Mouse (Mus musculus) cerebellum, postnatal 4 days (tissue): ENCODE measurements at regions not wholly inside any gene's neighbourhood (a gene's known extent, or its start where the extent isn't known, plus 50 kb on each side); places are given as distances from the start of the nearest gene placed in this dataset.

Experiments
- DNase-seq, 2 experiments: peaks; one replicate each; pipeline ENCODE4 v3.0.0; 2022; ENCODE audit warnings: low spot score in 2 of 2, mixed read lengths in 1 of 2

- DNase-seq = no peak
Observed at GRCm38 (mm10) chr15:63553597-63553996, 291.4 kb downstream of the Gsdmc2 start.

- DNase-seq = peak in 1 of 2 experiments; percentile 44
Observed at GRCm38 (mm10) chr15:63532337-63533055, 312.5 kb downstream of the Gsdmc2 start.

DNA sequence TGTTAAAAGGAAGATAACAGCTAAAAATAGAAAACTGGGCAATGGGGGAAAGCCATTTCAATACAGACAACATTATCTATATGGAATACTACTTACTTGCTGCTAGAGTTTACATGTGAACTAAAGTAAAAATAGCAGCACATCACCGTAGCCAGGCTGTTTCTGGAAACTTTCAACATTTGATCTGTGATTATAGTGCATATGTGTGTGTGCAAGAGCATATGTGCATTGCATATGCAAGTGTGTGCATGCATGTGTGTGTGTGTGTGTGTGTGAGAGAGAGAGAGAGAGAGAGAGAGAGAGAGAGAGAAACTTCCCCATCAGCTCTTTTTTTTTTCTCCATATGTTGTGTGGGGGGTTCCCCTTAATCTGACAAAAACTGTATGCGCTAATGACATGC lies 317.7 kb downstream of the Gsdmc2 start:
- DNase-seq = no peak

GRCm38 (mm10) chr15:63526820-63527219 lies 318.2 kb downstream of the Gsdmc2 start:
- no peak for DNase-seq

- DNase-seq = no peak
Observed at GRCm38 (mm10) chr15:63517301-63517700, 327.7 kb downstream of the Gsdmc2 start.

DNA sequence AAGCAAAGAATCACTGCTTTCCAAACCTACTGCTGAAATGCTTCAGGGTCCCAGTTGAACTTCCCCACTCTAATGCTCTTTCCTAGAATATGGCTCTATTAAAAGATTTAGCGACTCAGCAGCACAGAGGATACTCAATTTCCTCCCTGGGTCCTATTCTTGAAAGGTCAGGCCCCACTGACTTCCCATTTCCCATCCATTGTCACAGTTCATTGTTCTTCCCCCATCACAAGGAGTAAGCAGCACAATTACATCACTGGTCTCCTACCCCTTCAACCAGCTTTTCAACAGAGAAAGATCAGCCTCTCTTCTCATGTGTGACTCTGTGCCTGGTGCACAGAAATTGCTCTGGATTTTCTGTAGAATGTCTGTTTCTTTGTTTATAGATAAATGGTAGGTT lies 344.5 kb downstream of the Gsdmc2 start:
- no peak for DNase-seq

- no peak for DNase-seq
Observed at GRCm38 (mm10) chr15:63498483-63498882, 346.5 kb downstream of the Gsdmc2 start.

DNA sequence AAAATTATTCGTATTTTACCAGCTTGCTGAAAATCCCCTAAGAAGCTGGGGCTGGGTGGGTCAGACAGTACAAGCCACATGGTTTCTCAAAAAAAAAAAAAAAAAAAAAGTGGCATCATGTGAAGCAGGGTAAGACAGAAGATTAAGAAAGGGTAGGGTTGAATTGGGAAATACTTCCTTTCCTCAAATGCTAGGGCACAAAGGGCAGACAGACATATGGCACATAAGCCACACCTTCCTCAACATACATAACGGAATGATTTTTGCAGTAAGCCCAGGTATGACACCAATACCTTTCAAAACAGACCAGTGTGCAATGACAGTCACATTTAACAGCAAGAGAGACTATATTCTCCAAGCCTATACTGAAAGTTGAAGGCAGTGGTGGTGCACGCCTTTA lies 347.8 kb downstream of the Gsdmc2 start:
- no peak for DNase-seq

- DNase-seq = no peak
Observed at GRCm38 (mm10) chr15:63484910-63485309, 360.1 kb downstream of the Gsdmc2 start.

- no peak for DNase-seq
Observed at GRCm38 (mm10) chr15:63484217-63484887, 360.6 kb downstream of the Gsdmc2 start.

DNA sequence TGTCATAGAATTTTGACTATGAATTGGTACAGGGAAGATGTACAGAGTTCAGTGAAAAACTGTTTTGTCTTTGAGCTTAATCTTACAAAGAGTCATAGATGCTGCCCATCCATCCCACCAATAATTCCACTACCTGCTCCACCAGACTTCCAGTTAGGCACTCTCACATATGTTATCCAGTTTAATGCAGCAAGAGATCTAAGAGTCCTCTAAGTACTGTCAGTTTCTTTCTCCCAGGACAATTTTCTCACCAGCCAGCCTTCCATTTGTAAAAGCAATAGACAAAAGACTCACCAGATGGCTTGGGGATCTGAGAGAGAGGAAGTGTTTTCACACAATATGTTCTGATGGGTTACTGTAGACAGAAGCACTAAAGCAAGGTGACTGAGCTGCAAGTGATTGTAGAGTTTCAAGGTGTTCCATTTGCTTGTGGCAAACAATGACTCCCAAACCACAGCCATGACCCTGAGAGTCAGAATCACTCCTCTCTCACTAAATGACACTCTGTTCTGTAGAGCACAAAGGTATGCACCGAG lies 365.6 kb downstream of the Gsdmc2 start:
- no peak for DNase-seq

DNA sequence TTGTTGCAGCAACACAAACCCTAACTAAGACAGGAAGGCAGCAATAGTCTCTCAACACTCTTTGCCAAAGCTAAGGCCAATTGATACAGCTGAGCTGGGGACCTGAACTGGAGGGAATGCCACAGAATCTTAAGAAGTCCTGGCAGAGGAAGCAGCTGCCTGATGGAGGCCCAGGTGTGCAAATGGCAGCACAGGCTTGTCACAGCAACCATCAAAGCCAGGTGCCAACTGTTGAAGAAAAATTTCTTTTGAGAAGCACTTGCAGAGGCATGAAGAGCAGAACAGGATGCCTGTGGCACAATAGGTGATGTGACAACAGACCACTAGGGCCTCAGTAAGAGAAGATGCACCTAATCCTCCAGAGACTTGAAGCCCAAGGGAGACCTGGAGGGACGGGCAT lies 378.1 kb downstream of the Gsdmc2 start:
- DNase-seq = no peak

DNA sequence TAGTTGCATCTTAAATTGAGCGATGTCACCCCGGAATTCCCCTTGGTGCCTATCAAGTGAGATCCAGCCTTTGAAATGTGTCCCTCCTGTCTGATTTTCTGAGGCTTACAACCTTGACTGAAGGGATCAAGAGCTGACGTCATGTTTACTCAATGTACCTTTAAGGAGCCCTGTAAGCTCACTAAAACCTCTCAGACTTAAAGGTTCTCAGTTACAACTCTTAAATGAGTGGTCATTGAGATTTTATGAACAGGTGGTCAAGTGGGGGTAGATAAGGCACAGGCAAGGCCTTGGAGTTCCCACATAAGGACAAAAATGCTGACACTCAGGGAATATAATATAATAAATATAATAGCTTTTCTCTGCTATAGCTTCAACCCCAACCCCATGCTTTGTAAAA lies 392.4 kb downstream of the Gsdmc2 start:
- no peak for DNase-seq

DNA sequence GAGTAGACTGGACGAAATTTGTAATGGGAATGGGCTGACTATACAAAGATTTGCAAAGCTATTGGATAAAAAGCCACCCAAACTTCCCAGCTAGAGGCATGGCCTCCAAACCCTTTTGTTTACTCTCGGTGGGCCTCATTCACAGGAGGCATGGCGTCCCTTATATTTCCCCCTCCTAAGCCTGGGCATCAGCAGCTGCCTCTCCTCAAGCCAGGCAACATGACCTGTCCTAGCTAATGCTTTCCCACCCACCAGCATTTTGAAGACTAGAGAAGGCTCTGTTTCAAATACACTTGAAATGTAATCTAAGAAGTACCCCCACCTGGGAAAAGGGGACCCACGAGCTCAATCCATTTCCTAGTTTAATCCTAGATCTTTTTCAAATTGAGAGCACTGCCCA lies 398.7 kb downstream of the Gsdmc2 start:
- no peak for DNase-seq

DNA sequence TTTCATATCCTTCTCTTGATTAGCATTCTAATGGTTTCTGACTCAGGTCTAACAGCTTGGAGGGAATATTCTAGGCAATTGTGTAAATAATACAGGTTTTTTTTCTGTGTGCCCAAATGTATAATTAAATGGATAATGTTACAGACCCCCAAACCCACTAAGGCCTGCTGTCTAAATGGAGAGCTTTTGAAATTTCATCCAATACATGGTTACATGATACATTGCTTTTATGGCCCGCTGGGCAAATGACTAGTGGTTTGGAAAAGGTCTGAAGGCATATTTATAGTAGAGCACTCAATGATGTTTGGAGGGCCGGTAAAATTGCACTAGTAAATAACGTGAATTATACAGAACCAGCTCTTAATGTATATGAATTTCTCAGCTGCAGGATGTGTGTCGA lies 400.0 kb downstream of the Gsdmc2 start:
- DNase-seq = no peak

DNA sequence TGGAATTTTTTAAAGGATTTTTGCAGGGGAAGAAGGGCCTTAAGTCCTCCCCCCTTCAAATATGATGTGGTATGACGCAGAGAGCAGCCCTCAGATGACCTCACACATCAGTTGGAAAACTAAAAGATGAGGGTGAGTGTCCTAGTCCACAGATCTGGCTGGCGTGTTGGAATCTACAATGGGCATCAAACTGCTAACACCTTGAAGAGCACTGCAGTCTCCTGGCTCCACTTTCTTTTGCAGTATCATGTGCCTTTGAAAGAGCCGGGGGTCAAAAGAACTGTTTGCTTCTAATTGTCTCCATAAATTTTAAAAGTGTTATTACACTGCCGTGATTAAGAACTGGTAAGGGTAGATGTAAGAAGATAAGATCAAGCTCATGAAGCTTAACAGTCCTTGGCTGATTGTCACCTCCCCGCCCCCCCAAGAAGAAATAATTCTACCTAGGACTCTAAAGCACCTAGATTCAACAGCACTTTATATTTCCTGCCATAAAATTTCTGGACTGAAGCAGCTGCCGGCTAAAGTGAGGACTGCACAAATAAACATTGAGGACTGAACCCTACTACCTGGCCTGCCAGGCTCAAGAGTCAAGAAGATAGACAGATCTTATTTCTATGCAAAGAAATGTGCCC lies 402.7 kb downstream of the Gsdmc2 start:
- DNase-seq = no peak

GRCm38 (mm10) chr15:63412649-63413048 lies 432.3 kb downstream of the Gsdmc2 start:
- DNase-seq = no peak

GRCm38 (mm10) chr15:63411771-63412118 lies 433.2 kb downstream of the Gsdmc2 start:
- DNase-seq = no peak

GRCm38 (mm10) chr15:63410994-63411770 lies 433.8 kb downstream of the Gsdmc2 start:
- DNase-seq = no peak

DNA sequence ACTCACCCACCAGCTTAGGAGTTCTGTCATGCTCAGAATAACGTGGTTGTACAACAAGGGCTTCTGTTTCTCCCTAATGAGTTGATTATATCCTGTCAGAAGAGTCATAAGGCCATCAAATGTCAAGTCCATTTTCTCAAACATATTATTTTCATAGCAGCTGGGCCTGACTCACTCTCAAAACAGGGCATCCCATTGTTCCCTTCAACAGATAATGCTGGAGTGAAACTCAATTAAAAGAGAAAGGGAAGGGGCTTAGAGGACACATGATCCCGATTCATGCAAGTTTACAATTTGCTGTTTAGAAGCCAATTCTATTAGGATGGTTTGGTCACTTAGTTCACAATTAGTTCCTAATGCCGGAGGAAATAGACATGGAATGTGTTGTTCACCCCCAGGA lies 444.5 kb downstream of the Gsdmc2 start:
- no peak for DNase-seq

DNA sequence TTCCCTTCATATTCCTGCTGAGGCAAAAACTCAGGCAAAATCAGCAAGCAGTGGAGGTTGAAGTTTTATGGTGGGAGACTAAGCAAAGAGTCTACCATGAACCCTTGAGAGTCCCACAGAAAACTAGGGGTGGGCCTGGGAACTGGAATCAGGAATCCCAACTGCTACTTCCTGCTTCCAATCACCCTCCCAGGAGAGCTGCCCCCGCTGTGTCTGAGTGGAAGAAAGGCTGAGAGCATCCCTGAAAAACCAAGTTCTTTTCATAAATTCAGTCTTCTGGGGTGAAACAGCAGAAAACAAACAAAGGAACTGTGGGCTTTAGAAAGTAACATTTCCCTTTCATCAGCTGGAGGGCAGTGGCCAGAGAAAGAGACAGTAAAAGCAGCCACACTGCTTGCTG lies 445.0 kb downstream of the Gsdmc2 start:
- DNase-seq = no peak

DNA sequence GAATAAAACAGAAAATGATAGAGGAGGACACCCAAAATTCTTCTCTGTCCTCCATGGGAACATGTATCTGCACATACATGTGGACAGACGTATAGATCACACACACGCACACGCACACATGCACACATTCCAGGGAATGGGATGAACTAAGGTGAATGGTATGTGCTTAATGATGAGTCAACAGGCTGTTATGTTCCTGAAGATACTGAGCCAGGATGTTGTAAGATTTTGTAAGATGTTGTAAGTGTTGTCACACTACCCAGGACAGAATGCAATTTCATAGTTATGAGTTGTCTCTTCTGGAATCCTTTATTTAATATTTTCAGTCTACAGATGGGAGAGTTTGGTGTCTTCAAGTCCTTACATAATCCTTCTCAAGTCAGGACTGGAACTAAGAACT lies 447.5 kb downstream of the Gsdmc2 start:
- DNase-seq = no peak
